Comparison of ENCODE assay signal across 8 mouse cellular contexts in genomic region chr17:35021163-35021808, GRCm38 (mm10). TPM values are rescaled to one million over a fixed set of nuclear protein-coding genes. Genes with fewer than 3 reads are reported as not detected.
A peak's percentile ranks its signal among the peaks of the same experiment; 100 is the strongest.
DNase-seq lines count a peak whose midpoint lies in the region; ATAC-seq and TF ChIP-seq lines count a peak whose summit lies in the region.

No protein-coding gene starts in this region.

- H3K4me3 ChIP-seq in cortical plate, adult 2 months (ENCODE audit: insufficient read depth, low read length): no peak overlapping the region; the same call in 1 of the 2 replicates

- peak; percentile 93 for TF ChIP-seq CTCF in cortical plate, adult 2 months (IDR thresholded peaks at IDR 0.05; ENCODE audit: extremely low read depth, insufficient read depth, low read length)

- H3K4me1 ChIP-seq in cortical plate, adult 2 months (ENCODE audit: control insufficient read depth, insufficient read depth, low read length): no peaks in the 10 kb centered on the region

- ATAC-seq in inflammation-experienced regulatory T-cells, adult 6 months: peak; percentile 65
- peak; percentile 41 for ATAC-seq in megakaryocyte-erythroid progenitor cell, adult 5-6 weeks (replicated peaks; ENCODE audit: low FRiP score, low TSS enrichment, poor library complexity, severe bottlenecking)

- DNase-seq in adipocyte (ENCODE audit: low spot score): peak; percentile 86
- peak; percentile 95 for DNase-seq in gastrocnemius, postnatal 10 days
- peak; percentile 65 to 86 for DNase-seq in left cerebral cortex, postnatal 10 days (ENCODE audit: extremely low spot score in 1 of 2, low spot score in 2 of 2)
- DNase-seq in right cerebral cortex, postnatal 4 days: peak; percentile 84
- DNase-seq in yolk sac, embryonic 10.5 days (ENCODE audit: low spot score): peak; percentile 83

- TF ChIP-seq POLR2A in cortical plate, adult 2 months (IDR thresholded peaks at IDR 0.05; ENCODE audit: extremely low read depth, insufficient read depth, low read length): no peak

- intact Hi-C loops in left cerebral cortex, postnatal 10 days (cut with DNase I): loop anchor here (5.0 kb wide), 2 partner anchors 36 to 86 kb away; partner anchors contain the start of genes Ddah2 and Ly6g5c

- no peak overlapping the region for H3K27ac ChIP-seq in cortical plate, adult 2 months (ENCODE audit: insufficient read depth, low read length)

RNA-seq across cellular contexts. Expression of gene Vwa7, which starts 4.9 kb away (rescaled TPM):
- polyA plus RNA-seq in cortical plate, adult 2 months (2012; rRNA removed): 0.29 and 0.36 TPM in 2 replicates
- 1 to 10 TPM; 2.0 to 2.5 TPM for total RNA-seq in gastrocnemius, postnatal 10 days (2021)
- polyA plus RNA-seq in inflammation-experienced regulatory T-cells, adult 6 months (2017; shearing (Covaris generic)): under 1 TPM in 2 of 3 experiments, not detected in 1; 0.10 to 0.28 TPM
- total RNA-seq in left cerebral cortex, postnatal 10 days (2021): under 1 TPM; 0.18 to 0.19 TPM
- 0.31 and 0.54 TPM in 2 replicates for total RNA-seq in megakaryocyte-erythroid progenitor cell, adult 5-6 weeks (2014; fragmentation: Nextera tagmentation)
- total RNA-seq in megakaryocyte-erythroid progenitor cell, adult 5-6 weeks (2017): 0.15 and 0.19 TPM in 2 replicates

RNA-seq across cellular contexts. Expression of gene Sapcd1, which starts 6.5 kb away (rescaled TPM):
- polyA plus RNA-seq in cortical plate, adult 2 months (2012; rRNA removed): 0.94 and 0.96 TPM in 2 replicates
- total RNA-seq in gastrocnemius, postnatal 10 days (2021): 1 to 10 TPM; 2.8 to 3.1 TPM
- polyA plus RNA-seq in inflammation-experienced regulatory T-cells, adult 6 months (2017; shearing (Covaris generic)): 1 to 10 TPM in 2 of 3 experiments, under 1 TPM in 1; 0.54 to 2.6 (median 1.4) TPM
- 1 to 10 TPM in 1 of 2 experiments, under 1 TPM in 1; 0.83 to 1.0 TPM for total RNA-seq in left cerebral cortex, postnatal 10 days (2021)
- 9.4 and 14.7 TPM in 2 replicates for total RNA-seq in megakaryocyte-erythroid progenitor cell, adult 5-6 weeks (2014; fragmentation: Nextera tagmentation)
- total RNA-seq in megakaryocyte-erythroid progenitor cell, adult 5-6 weeks (2017): 4.2 TPM in 1 of 2 replicates, not detected in the other

RNA-seq across cellular contexts. Expression of gene Vars, which starts 20.5 kb away (rescaled TPM):
- polyA plus RNA-seq in cortical plate, adult 2 months (2012; rRNA removed): 43.7 and 46.6 TPM in 2 replicates
- total RNA-seq in gastrocnemius, postnatal 10 days (2021): 10 to 100 TPM; 31.4 to 40.7 TPM
- 10 to 100 TPM; 27.2 to 30.9 (median 30.8) TPM for polyA plus RNA-seq in inflammation-experienced regulatory T-cells, adult 6 months (2017; shearing (Covaris generic))
- total RNA-seq in left cerebral cortex, postnatal 10 days (2021): 10 to 100 TPM; 55.1 to 56.7 TPM
- total RNA-seq in megakaryocyte-erythroid progenitor cell, adult 5-6 weeks (2014; fragmentation: Nextera tagmentation): 137 and 213 TPM in 2 replicates
- total RNA-seq in megakaryocyte-erythroid progenitor cell, adult 5-6 weeks (2017): 226 and 342 TPM in 2 replicates

RNA-seq across cellular contexts. Expression of gene Msh5, which starts 25.3 kb away (rescaled TPM):
- 0.58 and 0.72 TPM in 2 replicates for polyA plus RNA-seq in cortical plate, adult 2 months (2012; rRNA removed)
- total RNA-seq in gastrocnemius, postnatal 10 days (2021): 1 to 10 TPM; 1.5 to 3.5 TPM
- polyA plus RNA-seq in inflammation-experienced regulatory T-cells, adult 6 months (2017; shearing (Covaris generic)): 1 to 10 TPM; 1.3 to 1.4 (median 1.4) TPM
- under 1 TPM; 0.81 to 0.97 TPM for total RNA-seq in left cerebral cortex, postnatal 10 days (2021)
- total RNA-seq in megakaryocyte-erythroid progenitor cell, adult 5-6 weeks (2014; fragmentation: Nextera tagmentation): 10.0 and 10.6 TPM in 2 replicates
- total RNA-seq in megakaryocyte-erythroid progenitor cell, adult 5-6 weeks (2017): 2.4 and 3.1 TPM in 2 replicates

RNA-seq across cellular contexts. Expression of gene Clic1, which starts 28.5 kb away (rescaled TPM):
- polyA plus RNA-seq in cortical plate, adult 2 months (2012; rRNA removed): 18.4 and 18.7 TPM in 2 replicates
- 10 to 100 TPM; 39.2 to 50.5 TPM for total RNA-seq in gastrocnemius, postnatal 10 days (2021)
- polyA plus RNA-seq in inflammation-experienced regulatory T-cells, adult 6 months (2017; shearing (Covaris generic)): 100 to 1,000 TPM; 487 to 766 (median 514) TPM
- total RNA-seq in left cerebral cortex, postnatal 10 days (2021): 10 to 100 TPM; 14.3 to 15.8 TPM
- total RNA-seq in megakaryocyte-erythroid progenitor cell, adult 5-6 weeks (2014; fragmentation: Nextera tagmentation): 126 and 137 TPM in 2 replicates
- total RNA-seq in megakaryocyte-erythroid progenitor cell, adult 5-6 weeks (2017): 137 and 183 TPM in 2 replicates
